Mouse (Mus musculus) adrenal gland, adult 18-20 months (tissue): ENCODE measurements around the gene Syne3. TPM values are rescaled to one million over a fixed set of nuclear protein-coding genes. Genes with fewer than 3 reads are reported as not detected.
A peak's percentile ranks its signal among the peaks of the same experiment; 100 is the strongest.

Experiments used
- DNase-seq, 2 experiments: peaks; one replicate each; pipeline ENCODE4 v3.0.0; 2021 to 2022; ENCODE audit warnings: low spot score in 2 of 2
- long read RNA-seq, 2 experiments: library from polyadenylated mRNA; stranded (forward); transcript quantifications; one replicate each; pipeline ENCODE4 v2.0.0; 2021
- total RNA-seq, 2 experiments: library from RNA; stranded (reverse); gene quantifications; 1 replicate in 1 of 2; 2 replicates in 1 of 2; pipeline ENCODE4 v1.2.3; 2021

Syne3 gene
- 10 to 100 TPM in 1 of 2 experiments, 1 to 10 TPM in 1; 9.3 to 11.4 TPM for total RNA-seq
- long read RNA-seq, experiment 1, partial matches to known transcripts = 0 of 1 reads
- long read RNA-seq, experiment 1, other reads (novel, unspliced or antisense) = 1 of 1 reads
- long read RNA-seq, experiment 2, partial matches to known transcripts = 5 of 11 reads
- long read RNA-seq, experiment 2, other reads (novel, unspliced or antisense) = 6 of 11 reads

GRCm38 (mm10) chr12:105009370-105010212 lies at the start of gene Syne3:
Gene Syne3 (minus strand): TSS chr12:105009809.
- DNase-seq = peak; percentile 80 to 81

- DNase-seq = no peak
Measured at GRCm38 (mm10) chr12:105055308-105055707, 45.7 kb upstream of the Syne3 start.

- no peak for DNase-seq
Measured at GRCm38 (mm10) chr12:105054041-105054440, 44.4 kb upstream of the Syne3 start.

GRCm38 (mm10) chr12:105050898-105051297 lies 41.3 kb upstream of the Syne3 start:
- DNase-seq = peak; percentile 50 to 53

- no peak for DNase-seq
Measured at GRCm38 (mm10) chr12:105049813-105050212, 40.2 kb upstream of the Syne3 start.

- DNase-seq = no peak
Measured at GRCm38 (mm10) chr12:105048301-105048863, 38.8 kb upstream of the Syne3 start.

- no peak for DNase-seq
Measured at GRCm38 (mm10) chr12:105044775-105045174, 35.2 kb upstream of the Syne3 start.

- DNase-seq = no peak
Measured at GRCm38 (mm10) chr12:105043081-105043480, 33.5 kb upstream of the Syne3 start.

- DNase-seq = no peak
Measured at GRCm38 (mm10) chr12:105040950-105041349, 31.3 kb upstream of the Syne3 start.

GRCm38 (mm10) chr12:105039578-105040289 lies 30.1 kb upstream of the Syne3 start:
- DNase-seq = no peak

- no peak for DNase-seq
Measured at GRCm38 (mm10) chr12:105038918-105039317, 29.3 kb upstream of the Syne3 start.

- DNase-seq = no peak
Measured at GRCm38 (mm10) chr12:105038211-105038610, 28.6 kb upstream of the Syne3 start.

- no peak for DNase-seq
Measured at GRCm38 (mm10) chr12:105034130-105034769, 24.6 kb upstream of the Syne3 start.

GRCm38 (mm10) chr12:105032832-105033775 lies 23.5 kb upstream of the Syne3 start:
- no peak for DNase-seq

GRCm38 (mm10) chr12:105032147-105032831 lies 22.7 kb upstream of the Syne3 start, which contains the start of gene Glrx5:
Gene Glrx5 (plus strand): TSS chr12:105032688.
- DNase-seq = peak; percentile 90 to 92

- no peak for DNase-seq
Measured at GRCm38 (mm10) chr12:105031081-105032058, 21.8 kb upstream of the Syne3 start.

GRCm38 (mm10) chr12:105029890-105030289 lies 20.3 kb upstream of the Syne3 start:
- no peak for DNase-seq
